Mouse (Mus musculus) MEL (cell line): Measurements from ENCODE around the gene Galns. TPM values are rescaled to one million over a fixed set of nuclear protein-coding genes. Genes with fewer than 3 reads are reported as not detected.

Experiments
- DNase-seq: peaks from one replicate; pipeline ENCODE4 v3.0.0; 2011; ENCODE audit warnings: low read depth, low spot score
- H3K27ac ChIP-seq: 2 replicates; pipeline ENCODE4 v1.5.1; 2012; ENCODE audit warnings: low read depth, mild to moderate bottlenecking, control low read depth, low read length, moderate library complexity; ENCODE audit not compliant: control insufficient read depth
- H3K27me3 ChIP-seq, 2 experiments: fragments of 150-350 bp in 1 of 2; sonication (generic) in 1 of 2; 2 replicates each; pipeline ENCODE4 v1.6.1; 2012; ENCODE audit warnings: low read length in 2 of 2, mild to moderate bottlenecking in 2 of 2, improper control_type of control experiment in 1 of 2, moderate library complexity in 1 of 2; ENCODE audit not compliant: insufficient read depth in 2 of 2, control insufficient read depth in 1 of 2
- H3K36me3 ChIP-seq, 2 experiments: 2 replicates each; pipeline ENCODE4 v1.6.1; 2012 to 2014; ENCODE audit warnings: low read length in 2 of 2, improper control_type of control experiment in 1 of 2, inconsistent platforms in 1 of 2, mild to moderate bottlenecking in 1 of 2; ENCODE audit not compliant: insufficient read depth in 2 of 2, control insufficient read depth in 1 of 2
- H3K4me1 ChIP-seq, 2 experiments: fragments of 150-350 bp in 1 of 2; sonication (generic) in 1 of 2; 2 replicates each; pipeline ENCODE4 v1.6.1; 2012; ENCODE audit warnings: low read length in 2 of 2, improper control_type of control experiment in 1 of 2, mild to moderate bottlenecking in 1 of 2; ENCODE audit not compliant: insufficient read depth in 2 of 2, control insufficient read depth in 1 of 2
- H3K4me3 ChIP-seq, 2 experiments: fragments of 150-350 bp in 1 of 2; sonication (generic) in 1 of 2; 2 replicates each; pipeline ENCODE4 v1.5.1; 2012; ENCODE audit warnings: low read depth in 2 of 2, low read length in 2 of 2, mild to moderate bottlenecking in 2 of 2, moderate library complexity in 2 of 2, control low read depth in 1 of 2, improper control_type of control experiment in 1 of 2; ENCODE audit not compliant: control insufficient read depth in 1 of 2, insufficient read depth in 1 of 2
- H3K79me2 ChIP-seq: 2 replicates; pipeline ENCODE4 v1.6.1; 2012; ENCODE audit warnings: mild to moderate bottlenecking, low read length, moderate library complexity; ENCODE audit not compliant: control insufficient read depth, poor library complexity, insufficient read depth
- H3K9ac ChIP-seq: 2 replicates; pipeline ENCODE4 v1.6.1; 2012; ENCODE audit warnings: low read depth, mild to moderate bottlenecking, control low read depth, low read length, moderate library complexity; ENCODE audit not compliant: control insufficient read depth, poor library complexity, severe bottlenecking
- H3K9me3 ChIP-seq: fragments of 150-350 bp; sonication (generic); replicated peaks from 2 replicates; pipeline ENCODE4 v1.6.1; 2012; ENCODE audit warnings: mild to moderate bottlenecking, low read length, improper control_type of control experiment, moderate library complexity; ENCODE audit not compliant: insufficient read depth
- BHLHE40 ChIP-seq: IDR thresholded peaks from 2 replicates; pipeline ENCODE4 v1.6.1; 2012; ENCODE audit warnings: low read depth, mild to moderate bottlenecking, inconsistent platforms, low read length, improper control_type of control experiment, borderline replicate concordance
- CHD1 ChIP-seq: IDR thresholded peaks from 2 replicates; pipeline ENCODE4 v1.6.1; 2012; ENCODE audit warnings: low read depth, mild to moderate bottlenecking, inconsistent platforms, low read length, improper control_type of control experiment
- CHD2 ChIP-seq: IDR thresholded peaks from 2 replicates; pipeline ENCODE4 v1.6.1; 2011; ENCODE audit warnings: low read length, improper control_type of control experiment
- E2F4 ChIP-seq: IDR thresholded peaks from 2 replicates; pipeline ENCODE4 v1.6.1; 2011; ENCODE audit warnings: low read depth, low read length, improper control_type of control experiment, borderline replicate concordance
- GABPA ChIP-seq: IDR thresholded peaks from 2 replicates; pipeline ENCODE4 v1.6.1; 2012; ENCODE audit warnings: low read depth, mild to moderate bottlenecking, inconsistent platforms, low read length, improper control_type of control experiment, moderate library complexity
- GATA1 ChIP-seq: IDR thresholded peaks from 2 replicates; pipeline ENCODE4 v1.6.1; 2011; ENCODE audit warnings: low read depth, low read length, improper control_type of control experiment
- HCFC1 ChIP-seq: IDR thresholded peaks from 2 replicates; pipeline ENCODE4 v1.6.1; 2012; ENCODE audit warnings: low read depth, mild to moderate bottlenecking, inconsistent platforms, low read length, improper control_type of control experiment, moderate library complexity
- JUND ChIP-seq: IDR thresholded peaks from 2 replicates; pipeline ENCODE4 v1.6.1; 2011; ENCODE audit warnings: low read depth, mild to moderate bottlenecking, improper control_type of control experiment, low read length
- MAFK ChIP-seq: IDR thresholded peaks from 2 replicates; pipeline ENCODE4 v1.6.1; 2011; ENCODE audit warnings: low read depth, mild to moderate bottlenecking, low read length, improper control_type of control experiment, borderline replicate concordance
- MAX ChIP-seq: IDR thresholded peaks from 2 replicates; pipeline ENCODE4 v1.6.1; 2011; ENCODE audit warnings: low read length, improper control_type of control experiment
- NRF1 ChIP-seq: IDR thresholded peaks from 2 replicates; pipeline ENCODE4 v1.6.1; 2014; ENCODE audit warnings: low read depth, mild to moderate bottlenecking, inconsistent platforms, low read length, improper control_type of control experiment, moderate library complexity; ENCODE audit not compliant: poor library complexity, insufficient read depth, severe bottlenecking
- POLR2A ChIP-seq, 2 experiments: IDR thresholded peaks; 2 replicates each; pipeline ENCODE4 v1.6.1; 2011 to 2012; ENCODE audit warnings: low read length in 2 of 2, mild to moderate bottlenecking in 2 of 2, control low read depth in 1 of 2, improper control_type of control experiment in 1 of 2, low read depth in 1 of 2, moderate library complexity in 1 of 2; ENCODE audit not compliant: control insufficient read depth in 1 of 2, insufficient read depth in 1 of 2, poor library complexity in 1 of 2
- SIN3A ChIP-seq: IDR thresholded peaks from 2 replicates; pipeline ENCODE4 v1.6.1; 2012; ENCODE audit warnings: low read length, improper control_type of control experiment, inconsistent platforms
- SMC3 ChIP-seq: IDR thresholded peaks from 2 replicates; pipeline ENCODE4 v1.6.1; 2011; ENCODE audit warnings: low read depth, low read length, improper control_type of control experiment
- ZC3H11A ChIP-seq: IDR thresholded peaks from 2 replicates; pipeline ENCODE4 v1.6.1; 2012; ENCODE audit warnings: low read depth, mild to moderate bottlenecking, inconsistent platforms, low read length, improper control_type of control experiment
- ZNF384 ChIP-seq: IDR thresholded peaks from 2 replicates; pipeline ENCODE4 v1.6.1; 2012; ENCODE audit warnings: low read depth, mild to moderate bottlenecking, inconsistent platforms, low read length, improper control_type of control experiment
- polyA plus RNA-seq, 2 experiments: library from polyadenylated mRNA; stranded (reverse) in 1 of 2; unstranded in 1 of 2; fragments of >175 nt in 1 of 2; fragments of >200 nt in 1 of 2; gene quantifications; 2 replicates each; pipeline versions ENCODE4 v1.2.1 to v1.2.4; 2012; ENCODE audit warnings: low replicate concordance in 2 of 2, low read depth in 1 of 2; ENCODE audit not compliant: insufficient read length in 2 of 2, insufficient read depth in 1 of 2, missing spikeins in 1 of 2
- total RNA-seq: library from RNA; depleted of rRNA; stranded (reverse); fragments of 300-350 nt; gene quantifications from 2 replicates; pipeline ENCODE4 v1.2.3, GENCODE M21; 2012

Galns gene
- total and polyA plus RNA-seq, 3 experiments = 1.7 to 3.0 TPM; not detected in 1

DNA sequence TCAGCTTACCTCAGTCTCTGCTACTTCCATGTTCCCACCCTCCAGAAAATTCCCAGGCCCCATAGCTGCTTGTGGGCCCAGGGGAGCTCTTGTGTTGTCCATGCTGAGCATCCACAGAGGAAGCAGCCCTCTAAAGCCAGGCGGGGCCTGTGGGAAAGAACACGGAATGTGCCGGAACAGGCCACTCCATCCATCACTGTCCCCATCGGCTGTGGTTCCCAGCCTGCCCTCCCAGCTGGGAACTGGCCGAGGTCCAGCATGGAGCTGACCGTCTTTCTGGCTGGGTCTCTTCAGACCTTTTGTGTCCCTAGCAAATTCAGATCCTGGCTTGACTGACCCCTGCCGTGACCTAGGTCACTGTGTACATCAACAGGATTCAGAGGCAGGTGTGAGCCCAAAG, 43.5 kb upstream of the Galns start:
- peaks cover 18 to 27% of the 10 kb centered on the region in 2 experiments for H3K36me3 ChIP-seq
- H3K9me3 ChIP-seq = no peaks in the 10 kb centered on the region
- no peak for DNase-seq
- H3K4me1 ChIP-seq = peaks cover 12 to 26% of the 10 kb centered on the region in 2 experiments
- TF ChIP-seq BHLHE40 (no peak), SMC3 (no peak), SIN3A (no peak), JUND (no peak), GATA1 (no peak), MAX (no peak), CHD2 (no peak), ZC3H11A (no peak)
- TF ChIP-seq, all 39 proteins: peak for 0
- H3K27me3 ChIP-seq = no peaks in the 10 kb centered on the region
- H3K4me3 ChIP-seq = no peak overlapping the region
- no peak overlapping the region for H3K27ac ChIP-seq
- peaks cover 44% of the 10 kb centered on the region for H3K79me2 ChIP-seq
- H3K9ac ChIP-seq = no peak overlapping the region

DNA sequence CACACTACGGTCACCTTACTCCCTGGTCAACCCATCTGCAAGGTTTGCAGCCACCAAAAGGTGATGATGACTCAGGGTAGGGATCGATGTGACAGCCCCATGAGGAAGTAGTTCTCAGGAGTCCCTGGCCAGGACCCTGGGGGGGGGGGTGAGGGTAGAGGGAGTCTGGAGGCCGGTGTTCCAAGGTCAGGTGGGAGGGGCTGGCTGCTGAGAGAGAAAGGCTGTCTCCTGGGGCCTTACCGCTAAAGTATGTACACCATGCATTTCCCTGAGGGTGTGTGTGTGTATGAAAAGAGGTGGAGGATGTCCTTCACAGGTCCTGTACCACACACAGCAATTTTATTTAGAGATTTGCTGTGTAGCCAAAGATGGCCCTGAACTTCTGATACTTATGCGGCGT, 41.4 kb upstream of the Galns start:
- Histone ChIP-seq H3K9ac (no peak overlapping the region), H3K4me1 (peaks cover 12 to 22% of the 10 kb centered on the region in 2 experiments)
- TF ChIP-seq POLR2A (IDR thresholded peaks at IDR 0.05; ENCODE audit: control insufficient read depth in 1 of 2, insufficient read depth in 1 of 2, low read depth in 1 of 2, low read length in 2 of 2, poor library complexity in 1 of 2) (no peak), HCFC1 (no peak), E2F4 (no peak), CHD1 (no peak), MAX (no peak), GABPA (no peak), MAFK (no peak), CHD2 (no peak), ZNF384 (no peak), NRF1 (no peak)
- TF ChIP-seq, all 39 proteins: peak for 0
- no peak for DNase-seq
- H3K27me3 ChIP-seq = no peaks in the 10 kb centered on the region
- no peak overlapping the region for H3K27ac ChIP-seq
- H3K79me2 ChIP-seq = peaks cover 25% of the 10 kb centered on the region; the same call in 1 of the 2 replicates
- no peaks in the 10 kb centered on the region for H3K9me3 ChIP-seq
- H3K4me3 ChIP-seq = no peak overlapping the region
- H3K36me3 ChIP-seq = peaks cover 12 to 32% of the 10 kb centered on the region in 2 experiments
